Mouse (Mus musculus) adrenal gland, adult 2 months (tissue): ENCODE data around the gene Gsg1l. TPM values are rescaled to one million over a fixed set of nuclear protein-coding genes. Genes with fewer than 3 reads are reported as not detected.

Experiments
- DNase-seq: peaks from one replicate; pipeline ENCODE4 v3.0.0; 2021
- polyA plus RNA-seq: library from polyadenylated mRNA; depleted of rRNA; stranded (reverse); fragments of >200 nt; gene quantifications from 2 replicates; pipeline ENCODE4 v1.2.3, GENCODE M21; 2012
- total RNA-seq, 2 experiments: library from RNA; stranded (reverse); gene quantifications; 2 replicates each; pipeline ENCODE4 v1.2.3; 2021

The Gsg1l gene
- total and polyA plus RNA-seq, 3 experiments = 68.8 to 158 (median 110) TPM

GRCm38 (mm10) chr7:126080949-126081654, 1.1 kb downstream of the Gsg1l start:
- no peak for DNase-seq

GRCm38 (mm10) chr7:126076935-126077334, 5.3 kb downstream of the Gsg1l start:
- peak; percentile 83 for DNase-seq

GRCm38 (mm10) chr7:126075058-126075457, 7.2 kb downstream of the Gsg1l start:
- DNase-seq = no peak

- DNase-seq = no peak
Observed at GRCm38 (mm10) chr7:126070321-126070720, 11.9 kb downstream of the Gsg1l start.

GRCm38 (mm10) chr7:126066777-126067176, 15.4 kb downstream of the Gsg1l start:
- DNase-seq = no peak

- DNase-seq = no peak
Observed at GRCm38 (mm10) chr7:126065243-126065876, 16.9 kb downstream of the Gsg1l start.

- no peak for DNase-seq
Observed at GRCm38 (mm10) chr7:126062228-126062627, 20.0 kb downstream of the Gsg1l start.

GRCm38 (mm10) chr7:126058918-126059317, 23.3 kb downstream of the Gsg1l start:
- DNase-seq = no peak

- no peak for DNase-seq
Observed at GRCm38 (mm10) chr7:126057332-126057914, 24.8 kb downstream of the Gsg1l start.

- no peak for DNase-seq
Observed at GRCm38 (mm10) chr7:126054574-126054973, 27.6 kb downstream of the Gsg1l start.

GRCm38 (mm10) chr7:126053618-126054017, 28.6 kb downstream of the Gsg1l start:
- no peak for DNase-seq

- DNase-seq = no peak
Observed at GRCm38 (mm10) chr7:126051910-126052309, 30.3 kb downstream of the Gsg1l start.

GRCm38 (mm10) chr7:126045077-126045476, 37.1 kb downstream of the Gsg1l start:
- DNase-seq = no peak

- peak; percentile 28 for DNase-seq
Observed at GRCm38 (mm10) chr7:126042306-126042705, 39.9 kb downstream of the Gsg1l start.

- DNase-seq = peak; percentile 35
Observed at GRCm38 (mm10) chr7:126040794-126041526, 41.3 kb downstream of the Gsg1l start.

GRCm38 (mm10) chr7:126039847-126040246, 42.4 kb downstream of the Gsg1l start:
- no peak for DNase-seq

GRCm38 (mm10) chr7:126039247-126039835, 42.9 kb downstream of the Gsg1l start:
- DNase-seq = no peak

- no peak for DNase-seq
Observed at GRCm38 (mm10) chr7:126038366-126039246, 43.6 kb downstream of the Gsg1l start.

- no peak for DNase-seq
Observed at GRCm38 (mm10) chr7:126035332-126035731, 46.9 kb downstream of the Gsg1l start.

- DNase-seq = peak; percentile 28
Observed at GRCm38 (mm10) chr7:126032776-126033209, 49.4 kb downstream of the Gsg1l start.

- no peak for DNase-seq
Observed at GRCm38 (mm10) chr7:126032365-126032755, 49.9 kb downstream of the Gsg1l start.
